Mouse (Mus musculus) liver, embryonic 14.5 days (tissue): Measurements from ENCODE around the gene Clec2i.

Experiments
- CTCF ChIP-seq: IDR thresholded peaks from 2 replicates; pipeline ENCODE4 v1.5.1; 2016; ENCODE audit warnings: antibody characterized with exemption, low read depth, control low read depth
- EP300 ChIP-seq: IDR thresholded peaks from 2 replicates; pipeline ENCODE4 v1.6.1; 2016; ENCODE audit warnings: antibody characterized with exemption, low read depth

- TF ChIP-seq CTCF (no peak), EP300 (no peak)
Observed at GRCm38 (mm10) chr6:128871910-128872610, 15.3 kb upstream of the Clec2i start.
